Mouse (Mus musculus): ENCODE data around the gene Fnbp1. TPM values are rescaled to one million over a fixed set of nuclear protein-coding genes. Genes with fewer than 3 reads are reported as not detected.
A peak's percentile ranks its signal among the peaks of the same experiment; 100 is the strongest.

The Fnbp1 gene
- polyA plus RNA-seq, 1 experiment from 2014 or later, result 20.3 TPM

DNA sequence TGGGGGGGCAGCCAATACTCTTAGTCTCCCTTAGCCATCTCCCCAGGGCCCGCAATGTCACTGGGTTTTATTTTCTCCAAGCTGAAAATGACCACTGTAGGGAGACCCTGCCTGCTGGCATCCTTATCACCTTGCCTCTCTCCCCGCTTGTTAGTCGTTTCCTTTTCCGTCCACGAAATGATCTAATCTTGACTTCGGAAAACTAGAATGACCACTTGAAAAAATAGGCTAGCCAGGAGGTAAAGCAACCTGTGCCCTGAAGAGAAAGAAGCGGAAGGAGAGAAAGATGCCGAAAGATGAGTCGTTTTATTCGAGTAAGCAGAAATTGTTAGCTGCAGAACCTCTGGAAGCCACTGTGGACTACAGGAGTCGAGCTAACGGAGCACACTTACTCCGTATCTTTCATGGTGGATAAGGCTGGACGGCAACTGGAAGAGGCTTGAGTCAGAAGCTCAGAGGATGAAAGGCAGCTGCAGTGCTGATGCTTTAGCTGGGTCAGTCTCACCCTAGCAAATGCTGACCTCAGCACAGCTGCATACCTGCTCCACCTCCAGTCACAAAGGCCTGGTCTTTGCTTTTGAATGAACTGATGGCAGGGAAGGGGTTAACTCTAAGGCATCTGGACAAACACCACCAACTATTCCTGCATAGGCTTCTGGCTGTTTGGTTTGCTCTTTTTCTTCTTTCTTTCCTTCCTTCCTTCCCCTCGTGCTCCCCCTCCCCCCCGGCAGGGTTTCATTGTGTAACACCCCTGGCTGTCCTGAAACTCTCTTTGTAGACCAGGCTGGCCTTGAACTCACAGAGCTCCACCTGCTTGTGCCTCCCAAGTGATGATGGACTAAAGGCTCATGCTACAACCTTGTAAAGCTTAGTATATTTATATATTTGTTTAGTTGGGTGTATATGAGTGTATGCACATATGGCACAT lies 2.2 kb upstream of the Fnbp1 start:
- Histone ChIP-seq H3K4me1 (peaks cover 16% of the 10 kb centered on the region), H3K4me2 (replicated peaks) (no peak overlapping the region), H3K9me3 (no peaks in the 10 kb centered on the region), H3K4me3 (no peak overlapping the region), H3K27ac (no peak overlapping the region), H3K36me3 (peaks cover 23% of the 10 kb centered on the region), H3K9ac (no peak overlapping the region), H3K27me3 (replicated peaks) (no peaks in the 10 kb centered on the region; the same call in 1 of the 2 replicates)
- 81% methylated on average over 16 of the region's 16 CpGs for WGBS
- ATAC-seq (ENCODE audit: low FRiP score, low read depth), result no peak

DNA sequence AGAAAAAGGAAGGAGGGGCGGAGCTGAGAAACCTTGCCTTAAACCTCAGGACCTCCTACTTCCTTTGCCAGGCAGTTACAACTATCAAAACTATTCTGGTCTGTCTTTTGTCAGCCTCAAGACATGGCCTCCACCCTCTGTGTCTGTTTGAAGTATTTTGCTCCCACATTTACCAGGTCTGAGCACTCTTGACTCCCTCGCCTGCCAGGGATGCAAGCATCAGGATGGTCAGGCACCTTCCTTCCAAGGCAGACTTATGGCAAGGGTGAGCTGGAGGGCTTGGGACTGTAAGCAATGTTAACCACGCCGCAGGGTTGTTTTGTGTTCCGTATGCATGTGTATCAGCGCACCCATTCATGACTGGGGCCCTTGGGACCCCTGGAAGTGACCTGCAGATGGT lies 1.5 kb upstream of the Fnbp1 start:
- Histone ChIP-seq H3K36me3 (peaks cover 22% of the 10 kb centered on the region), H3K27ac (no peak overlapping the region), H3K9ac (no peak overlapping the region), H3K4me2 (replicated peaks) (no peak overlapping the region), H3K27me3 (replicated peaks) (no peaks in the 10 kb centered on the region; the same call in 1 of the 2 replicates), H3K4me1 (peaks cover 16% of the 10 kb centered on the region), H3K9me3 (no peaks in the 10 kb centered on the region), H3K4me3 (no peak overlapping the region)
- 76% methylated on average over 6 of the region's 6 CpGs for WGBS
- no peak for ATAC-seq (ENCODE audit: low FRiP score, low read depth)

DNA sequence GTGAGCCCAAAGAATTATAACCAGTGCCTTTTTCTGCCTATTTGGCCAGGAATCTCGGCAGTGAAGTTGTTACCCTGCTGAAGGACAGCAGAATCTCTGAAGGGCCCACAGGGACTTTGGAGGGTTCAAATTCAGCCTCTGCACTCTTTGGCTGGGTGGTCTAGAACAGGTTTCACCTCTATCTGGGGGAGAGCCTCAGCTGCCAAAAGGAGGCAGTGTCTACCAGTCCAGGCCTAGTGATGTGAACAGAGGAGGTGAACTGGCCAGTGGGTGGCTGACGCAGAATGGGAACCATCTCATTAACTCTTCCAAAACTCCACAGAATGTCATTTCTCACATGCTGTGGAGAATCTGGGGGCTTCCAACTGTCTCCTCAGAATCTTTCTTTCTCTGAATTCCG lies 697 bp upstream of the Fnbp1 start:
- 34% methylated on average over 3 of the region's 3 CpGs for WGBS
- H3K4me2 ChIP-seq (replicated peaks), result peak overlapping the region; percentile 98
- ATAC-seq (ENCODE audit: low FRiP score, low read depth), result no peak
- no peaks in the 10 kb centered on the region; the same call in 1 of the 2 replicates for H3K27me3 ChIP-seq (replicated peaks)
- no peaks in the 10 kb centered on the region for H3K9me3 ChIP-seq
- peaks cover 15% of the 10 kb centered on the region; the same call in 1 of the 2 replicates for H3K36me3 ChIP-seq
- H3K4me1 ChIP-seq, result peaks cover 16% of the 10 kb centered on the region
- H3K9ac ChIP-seq, result no peak overlapping the region
- no peak overlapping the region for H3K4me3 ChIP-seq
- H3K27ac ChIP-seq, result no peak overlapping the region

DNA sequence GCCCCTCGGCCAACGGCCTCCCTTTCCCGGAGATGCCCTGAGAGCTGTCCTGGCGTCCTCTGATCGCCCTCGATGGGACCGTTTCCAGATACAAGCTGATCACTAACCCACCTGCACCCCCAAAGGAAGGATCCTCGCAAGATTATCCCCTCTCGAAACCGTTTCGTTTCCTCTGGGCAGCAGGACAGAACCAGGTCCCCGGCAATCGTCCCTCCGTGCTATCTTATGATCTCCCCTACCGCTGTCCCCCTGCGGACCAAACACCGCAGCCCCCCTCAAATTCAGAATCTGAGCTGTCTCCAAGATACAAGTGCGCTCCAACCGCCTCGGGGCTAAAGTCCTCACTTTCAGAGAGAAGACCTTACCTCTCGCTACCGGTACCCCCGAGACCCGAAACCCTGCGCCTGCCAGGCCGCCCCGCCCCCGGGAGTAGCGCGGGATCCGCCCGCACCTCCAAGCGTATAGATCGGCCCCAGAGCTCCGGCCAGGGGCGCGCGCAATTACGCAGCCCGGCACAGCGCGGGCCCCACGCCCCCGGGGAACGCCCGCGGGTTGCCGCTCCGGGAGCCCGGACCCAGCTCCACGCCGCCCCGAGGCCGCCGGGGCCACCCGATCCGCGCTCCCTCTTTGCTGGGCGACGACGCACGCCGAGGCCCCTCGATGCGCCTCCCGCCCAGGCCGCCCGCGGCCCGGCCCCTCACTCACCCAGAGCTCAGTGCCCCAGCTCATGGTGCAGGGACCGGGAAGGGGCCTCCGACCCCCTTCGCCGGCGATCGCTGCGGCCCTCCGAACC lies 538 bp downstream of the Fnbp1 start:
- Histone ChIP-seq H3K9ac (peak overlapping the region; percentile 83), H3K27ac (peak overlapping the region; percentile 46; the same call in 1 of the 2 replicates), H3K4me2 (replicated peaks) (peak overlapping the region; percentile 98), H3K27me3 (replicated peaks) (no peaks in the 10 kb centered on the region; the same call in 1 of the 2 replicates), H3K9me3 (no peaks in the 10 kb centered on the region), H3K4me1 (peaks cover 16% of the 10 kb centered on the region), H3K36me3 (peaks cover 4% of the 10 kb centered on the region; the same call in 1 of the 2 replicates), H3K4me3 (peak overlapping the region; percentile 66)
- ATAC-seq (ENCODE audit: low FRiP score, low read depth), result peak; percentile 54
- under 1% methylated on average over 78 of the region's 78 CpGs for WGBS

DNA sequence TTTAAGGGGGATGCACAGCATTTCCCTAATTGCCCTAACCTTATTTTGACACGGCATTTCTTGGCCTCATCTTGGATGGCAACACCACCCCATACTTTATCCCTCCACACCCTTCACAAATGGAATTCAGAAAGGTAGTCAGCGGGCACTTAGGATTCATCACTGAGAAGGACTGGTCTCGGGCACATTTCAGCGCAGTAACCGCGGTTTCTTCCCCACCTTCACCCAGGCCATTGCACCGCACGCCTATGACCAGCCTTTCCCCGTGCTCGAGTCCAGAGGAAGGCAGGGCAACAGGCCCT lies 1.1 kb downstream of the Fnbp1 start:
- 6% methylated on average over 10 of the region's 10 CpGs for WGBS
- Histone ChIP-seq H3K9ac (peak overlapping the region; percentile 83), H3K9me3 (no peaks in the 10 kb centered on the region), H3K36me3 (no peaks in the 10 kb centered on the region), H3K27ac (no peak overlapping the region), H3K4me3 (peak overlapping the region; percentile 66), H3K4me1 (peaks cover 16% of the 10 kb centered on the region), H3K27me3 (replicated peaks) (no peaks in the 10 kb centered on the region; the same call in 1 of the 2 replicates), H3K4me2 (replicated peaks) (peak overlapping the region; percentile 98)
- no peak for ATAC-seq (ENCODE audit: low FRiP score, low read depth)

DNA sequence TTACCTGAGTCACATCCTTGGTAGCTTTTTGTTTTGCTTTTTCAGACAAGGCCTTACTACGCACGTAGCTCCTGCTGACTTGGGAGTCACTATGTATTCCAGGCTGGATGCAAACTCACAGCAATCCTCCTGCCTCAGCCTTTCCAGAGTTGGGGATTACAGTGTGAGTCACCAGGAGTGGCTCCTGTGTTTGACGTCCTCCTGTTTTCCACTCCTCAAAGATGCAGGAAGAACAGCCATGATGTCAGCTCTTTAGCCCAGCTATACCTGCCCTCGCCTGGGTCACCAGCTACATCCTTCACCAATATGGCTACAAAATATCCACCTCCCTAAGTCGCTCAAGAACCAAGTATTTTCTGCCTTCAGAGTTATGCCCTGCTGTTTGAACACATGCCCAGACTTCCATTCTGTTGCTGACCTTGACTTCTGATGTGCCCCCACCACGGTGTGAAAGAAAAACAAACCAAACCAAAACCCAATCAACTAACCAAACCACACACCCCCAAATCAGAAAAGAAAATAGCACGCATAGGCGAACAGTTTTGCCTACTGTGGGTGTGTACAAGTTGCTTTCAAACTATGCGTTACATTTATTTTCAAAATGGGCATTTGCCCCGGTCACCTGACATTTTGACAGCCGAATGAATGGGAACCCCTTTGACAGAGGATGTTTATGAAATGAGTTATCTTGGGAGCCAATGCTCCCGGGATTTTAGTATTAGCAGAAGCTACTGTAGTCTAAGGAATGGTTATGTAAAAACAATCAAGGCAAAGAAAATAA lies 1.6 kb downstream of the Fnbp1 start:
- Histone ChIP-seq H3K9me3 (no peaks in the 10 kb centered on the region), H3K9ac (peak overlapping the region; percentile 83; the same call in 1 of the 2 replicates), H3K4me3 (peak overlapping the region; percentile 66; the same call in 1 of the 2 replicates), H3K4me1 (peaks cover 16% of the 10 kb centered on the region), H3K27ac (no peak overlapping the region), H3K36me3 (no peaks in the 10 kb centered on the region), H3K4me2 (replicated peaks) (peak overlapping the region; percentile 98), H3K27me3 (replicated peaks) (no peaks in the 10 kb centered on the region; the same call in 1 of the 2 replicates)
- 85% methylated on average over 12 of the region's 12 CpGs for WGBS
- ATAC-seq (ENCODE audit: low FRiP score, low read depth), result no peak

DNA sequence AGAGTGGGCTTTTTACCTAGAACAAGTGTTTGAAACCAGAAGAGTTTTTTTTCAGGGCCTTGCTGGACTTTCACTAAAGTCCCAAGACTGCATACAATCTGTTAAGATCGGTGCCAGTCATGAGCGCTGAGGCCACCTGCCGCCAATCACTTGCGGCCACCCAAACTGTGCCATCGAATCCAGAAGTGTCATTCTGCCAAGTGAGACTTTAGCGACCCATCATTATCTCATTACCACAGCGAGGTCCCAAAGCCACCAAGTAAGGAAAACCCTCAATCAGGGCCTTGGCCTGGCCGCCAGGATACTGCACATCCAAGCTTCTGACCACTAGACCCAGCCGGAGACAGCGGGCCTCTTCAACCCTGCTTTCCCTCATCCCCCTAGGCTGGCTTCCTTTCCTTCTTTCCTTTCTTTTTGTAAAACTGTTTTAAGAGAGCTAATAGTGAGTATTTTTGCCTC lies 2.6 kb downstream of the Fnbp1 start:
- no peak overlapping the region for H3K9ac ChIP-seq
- H3K27ac ChIP-seq, result no peak overlapping the region
- H3K9me3 ChIP-seq, result no peaks in the 10 kb centered on the region
- no peak for ATAC-seq (ENCODE audit: low FRiP score, low read depth)
- no peak overlapping the region for H3K4me2 ChIP-seq (replicated peaks)
- H3K4me3 ChIP-seq, result no peak overlapping the region
- 86% methylated on average over 10 of the region's 10 CpGs for WGBS
- no peaks in the 10 kb centered on the region; the same call in 1 of the 2 replicates for H3K27me3 ChIP-seq (replicated peaks)
- no peaks in the 10 kb centered on the region for H3K36me3 ChIP-seq
- H3K4me1 ChIP-seq, result peaks cover 16% of the 10 kb centered on the region

DNA sequence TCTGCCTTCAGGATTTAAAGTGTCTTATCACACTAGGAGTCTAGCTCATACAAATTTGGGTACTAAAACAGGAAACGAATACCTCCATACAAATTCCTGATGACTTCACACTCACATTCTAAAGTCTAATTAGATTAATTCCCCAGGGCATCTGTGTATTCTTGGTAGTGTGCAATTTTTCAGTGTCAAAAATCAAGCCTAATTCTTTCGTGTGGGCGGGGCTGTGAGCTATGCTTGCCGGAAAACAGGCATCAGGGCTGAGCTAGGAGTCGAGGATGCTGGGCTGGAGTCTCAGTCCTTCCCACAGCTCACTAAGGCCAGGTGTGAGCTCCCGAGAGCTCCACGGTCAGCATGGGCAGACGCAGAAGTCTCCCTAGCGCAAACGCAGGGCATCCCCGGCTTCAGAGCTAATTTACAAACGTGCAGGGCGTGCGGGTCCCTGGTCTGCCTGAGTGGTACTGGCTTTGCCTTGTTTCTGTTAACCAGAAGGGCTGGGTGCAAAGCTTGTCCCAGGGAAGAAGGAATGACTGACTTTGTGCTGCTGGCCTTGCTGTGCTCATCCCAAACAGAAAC lies 4.7 kb downstream of the Fnbp1 start:
- Histone ChIP-seq H3K4me3 (no peak overlapping the region), H3K27me3 (replicated peaks) (no peaks in the 10 kb centered on the region), H3K36me3 (no peaks in the 10 kb centered on the region), H3K9me3 (no peaks in the 10 kb centered on the region), H3K27ac (no peak overlapping the region), H3K4me1 (peaks cover 11% of the 10 kb centered on the region), H3K4me2 (replicated peaks) (no peak overlapping the region), H3K9ac (no peak overlapping the region)
- WGBS, result 76% methylated on average over 14 of the region's 14 CpGs
- no peak for ATAC-seq (ENCODE audit: low FRiP score, low read depth)

DNA sequence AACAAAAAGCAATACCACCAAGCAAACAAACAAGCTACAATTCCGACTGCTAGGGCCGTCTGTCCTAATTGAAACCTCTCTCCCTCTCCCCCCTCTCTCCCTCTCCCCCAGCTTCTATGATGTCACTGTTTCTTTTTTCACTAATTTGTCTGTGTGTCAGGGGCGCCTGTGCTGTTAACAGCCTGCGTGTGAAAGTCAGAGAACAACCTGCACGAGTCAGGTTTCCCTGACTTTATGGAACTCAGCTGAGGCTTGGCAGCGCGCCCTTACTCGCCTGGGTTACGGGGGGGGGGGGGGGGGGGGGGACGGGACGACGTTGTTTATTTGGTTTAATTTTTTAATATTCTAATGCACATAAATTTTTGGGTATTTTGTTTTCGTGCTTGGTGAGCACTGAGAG lies 5.5 kb downstream of the Fnbp1 start:
- no peak overlapping the region for H3K9ac ChIP-seq
- H3K27me3 ChIP-seq (replicated peaks), result no peaks in the 10 kb centered on the region
- no peaks in the 10 kb centered on the region for H3K9me3 ChIP-seq
- 67% methylated on average over 13 of the region's 13 CpGs for WGBS
- no peak overlapping the region for H3K27ac ChIP-seq
- no peak for ATAC-seq (ENCODE audit: low FRiP score, low read depth)
- H3K4me3 ChIP-seq, result no peak overlapping the region
- H3K4me1 ChIP-seq, result peaks cover 10% of the 10 kb centered on the region
- H3K36me3 ChIP-seq, result no peaks in the 10 kb centered on the region
- no peak overlapping the region for H3K4me2 ChIP-seq (replicated peaks)

DNA sequence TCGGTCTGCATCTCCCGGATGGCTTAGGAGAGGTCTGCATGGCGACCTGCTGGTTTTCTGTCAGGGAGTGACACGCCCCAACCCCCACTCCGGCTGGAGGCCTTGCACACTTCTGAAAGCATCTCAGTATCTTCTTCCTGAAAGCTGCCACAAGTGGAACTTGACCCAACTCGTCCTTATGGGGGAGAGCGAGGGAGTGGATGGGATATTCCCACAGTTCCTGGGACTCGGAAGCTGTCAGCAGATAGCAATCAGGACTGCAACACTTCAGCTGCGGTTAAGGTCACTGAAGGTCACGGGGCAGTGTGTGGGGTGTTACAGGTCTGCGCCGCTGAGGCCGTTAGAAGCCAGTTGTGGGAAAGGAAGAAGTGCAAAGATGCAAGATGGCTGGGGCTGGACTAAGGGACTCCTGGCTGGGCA lies 6.3 kb downstream of the Fnbp1 start:
- Histone ChIP-seq H3K27me3 (replicated peaks) (no peaks in the 10 kb centered on the region), H3K27ac (no peak overlapping the region), H3K36me3 (no peaks in the 10 kb centered on the region), H3K4me1 (peaks cover 6% of the 10 kb centered on the region), H3K4me3 (no peak overlapping the region), H3K4me2 (replicated peaks) (no peak overlapping the region), H3K9me3 (no peaks in the 10 kb centered on the region), H3K9ac (no peak overlapping the region)
- no peak for ATAC-seq (ENCODE audit: low FRiP score, low read depth)
- 64% methylated on average over 13 of the region's 13 CpGs for WGBS

GRCm38 (mm10) chr2:31133981-31134380 lies 7.8 kb downstream of the Fnbp1 start:
- Histone ChIP-seq H3K9ac (no peak overlapping the region), H3K27ac (no peak overlapping the region), H3K4me3 (no peak overlapping the region), H3K4me1 (no peaks in the 10 kb centered on the region; the same call in 1 of the 2 replicates), H3K9me3 (no peaks in the 10 kb centered on the region), H3K36me3 (no peaks in the 10 kb centered on the region), H3K4me2 (replicated peaks) (no peak overlapping the region), H3K27me3 (replicated peaks) (no peaks in the 10 kb centered on the region)
- WGBS, result 88% methylated on average over 3 of the region's 4 CpGs
- ATAC-seq (ENCODE audit: low FRiP score, low read depth), result no peak
